Mouse (Mus musculus): Measurements from ENCODE around the gene Ccdc18.
"Not testable (repeated sequence)": the region's sequence is repeated elsewhere in the genome, so short reads cannot be mapped to it uniquely, and the experiment has no call there.

Gene Ccdc18

GRCm38 (mm10) chr5:108262722-108263121 is 130.0 kb downstream of the Ccdc18 start:
- DNase-seq (ENCODE audit: low spot score), result peak; percentile 16

GRCm38 (mm10) chr5:108263785-108264184 is 131.1 kb downstream of the Ccdc18 start:
- not testable (repeated sequence) for DNase-seq (ENCODE audit: low spot score)

GRCm38 (mm10) chr5:108266990-108267389 is 134.3 kb downstream of the Ccdc18 start:
- DNase-seq (ENCODE audit: low spot score), result no peak

GRCm38 (mm10) chr5:108268127-108269062 is 135.7 kb downstream of the Ccdc18 start, which contains the start of gene Dr1:
Dr1 (plus strand) TSS chr5:108268897.
- peak; percentile 89 for DNase-seq (ENCODE audit: low spot score)

- DNase-seq (ENCODE audit: low spot score), result no peak
Observed at GRCm38 (mm10) chr5:108269063-108269810, 136.6 kb downstream of the Ccdc18 start.

GRCm38 (mm10) chr5:108269811-108270151 is 137.1 kb downstream of the Ccdc18 start:
- no peak for DNase-seq (ENCODE audit: low spot score)

GRCm38 (mm10) chr5:108270415-108270814 is 137.7 kb downstream of the Ccdc18 start:
- no peak for DNase-seq (ENCODE audit: low spot score)

GRCm38 (mm10) chr5:108271345-108271744 is 138.7 kb downstream of the Ccdc18 start:
- DNase-seq (ENCODE audit: low spot score), result not testable (repeated sequence)

All from testis, postnatal 14 days (tissue).